Mouse (Mus musculus): ENCODE data around the gene Cabp4. TPM values are rescaled to one million over a fixed set of nuclear protein-coding genes. Genes with fewer than 3 reads are reported as not detected.
A peak's percentile ranks its signal among the peaks of the same experiment; 100 is the strongest.

Gene Cabp4
- total RNA-seq, 4 experiments from 2014 or later, result 0.17 to 0.37 (median 0.34) TPM; not detected in 1

- no peak for DNase-seq (ENCODE audit: low spot score in 2 of 2)
Observed at GRCm38 (mm10) chr19:4164721-4165120, 20.9 kb upstream of the Cabp4 start.

- DNase-seq (ENCODE audit: low spot score in 2 of 2), result no peak
Observed at GRCm38 (mm10) chr19:4164100-4164499, 20.3 kb upstream of the Cabp4 start.

GRCm38 (mm10) chr19:4163543-4163887 lies 19.7 kb upstream of the Cabp4 start:
- no peak for DNase-seq (ENCODE audit: low spot score in 2 of 2)

GRCm38 (mm10) chr19:4162646-4163542 lies 19.1 kb upstream of the Cabp4 start, which contains the start of gene Rps6kb2:
TSS of gene Rps6kb2 (minus strand) at chr19:4163354.
- DNase-seq (ENCODE audit: low spot score in 2 of 2), result peak; percentile 96 to 97

- DNase-seq (ENCODE audit: low spot score in 2 of 2), result no peak
Observed at GRCm38 (mm10) chr19:4159049-4159448, 15.2 kb upstream of the Cabp4 start.

- no peak for DNase-seq (ENCODE audit: low spot score in 2 of 2)
Observed at GRCm38 (mm10) chr19:4156771-4157170, 12.9 kb upstream of the Cabp4 start.

GRCm38 (mm10) chr19:4156073-4156579 lies 12.3 kb upstream of the Cabp4 start:
- no peak for DNase-seq (ENCODE audit: low spot score in 2 of 2)

- DNase-seq (ENCODE audit: low spot score in 2 of 2), result no peak
Observed at GRCm38 (mm10) chr19:4155223-4156072, 11.6 kb upstream of the Cabp4 start.

- no peak for DNase-seq (ENCODE audit: low spot score in 2 of 2)
Observed at GRCm38 (mm10) chr19:4154437-4155222, 10.8 kb upstream of the Cabp4 start.

GRCm38 (mm10) chr19:4153232-4153654 lies 9.4 kb upstream of the Cabp4 start, which contains the start of gene Ptprcap:
TSS of gene Ptprcap (plus strand) at chr19:4153604.
- DNase-seq (ENCODE audit: low spot score in 2 of 2), result no peak

GRCm38 (mm10) chr19:4152445-4153231 lies 8.8 kb upstream of the Cabp4 start:
- DNase-seq (ENCODE audit: low spot score in 2 of 2), result no peak

- DNase-seq (ENCODE audit: low spot score in 2 of 2), result no peak
Observed at GRCm38 (mm10) chr19:4151898-4152297, 8.1 kb upstream of the Cabp4 start.

GRCm38 (mm10) chr19:4151488-4151860 lies 7.6 kb upstream of the Cabp4 start:
- DNase-seq (ENCODE audit: low spot score in 2 of 2), result no peak

- DNase-seq (ENCODE audit: low spot score in 2 of 2), result no peak
Observed at GRCm38 (mm10) chr19:4150567-4151487, 7.0 kb upstream of the Cabp4 start.

GRCm38 (mm10) chr19:4149764-4150461 lies 6.1 kb upstream of the Cabp4 start:
- DNase-seq (ENCODE audit: low spot score in 2 of 2), result no peak

GRCm38 (mm10) chr19:4149283-4149682 lies 5.5 kb upstream of the Cabp4 start:
- DNase-seq (ENCODE audit: low spot score in 2 of 2), result no peak

- DNase-seq (ENCODE audit: low spot score in 2 of 2), result no peak
Observed at GRCm38 (mm10) chr19:4148819-4149218, 5.0 kb upstream of the Cabp4 start.

- DNase-seq (ENCODE audit: low spot score in 2 of 2), result peak; percentile 85 to 92
Observed at GRCm38 (mm10) chr19:4148491-4148806, 4.6 kb upstream of the Cabp4 start, which contains the start of gene Coro1b. TSS of gene Coro1b (plus strand) at chr19:4148619.
